Mouse (Mus musculus) layer of hippocampus, adult 9-10 months (tissue): Measurements from ENCODE around the gene Hif1an.
A peak's percentile ranks its signal among the peaks of the same experiment; 100 is the strongest.

Source experiments
- DNase-seq: peaks from one replicate; pipeline ENCODE4 v3.0.0; 2022; ENCODE audit warnings: low spot score

Gene Hif1an

GRCm38 (mm10) chr19:44564006-44564405 is 1.4 kb downstream of the Hif1an start:
- no peak for DNase-seq

- no peak for DNase-seq
Measured at GRCm38 (mm10) chr19:44567763-44568162, 5.1 kb downstream of the Hif1an start.

GRCm38 (mm10) chr19:44576275-44576674 is 13.6 kb downstream of the Hif1an start:
- no peak for DNase-seq

GRCm38 (mm10) chr19:44578038-44578437 is 15.4 kb downstream of the Hif1an start:
- no peak for DNase-seq

- no peak for DNase-seq
Measured at GRCm38 (mm10) chr19:44582103-44582502, 19.5 kb downstream of the Hif1an start.

- DNase-seq = peak; percentile 90
Measured at GRCm38 (mm10) chr19:44582638-44583309, 20.1 kb downstream of the Hif1an start.

GRCm38 (mm10) chr19:44588036-44588435 is 25.4 kb downstream of the Hif1an start:
- no peak for DNase-seq

GRCm38 (mm10) chr19:44589591-44590223 is 27.1 kb downstream of the Hif1an start:
- no peak for DNase-seq

- no peak for DNase-seq
Measured at GRCm38 (mm10) chr19:44590992-44591391, 28.3 kb downstream of the Hif1an start.

GRCm38 (mm10) chr19:44591638-44592037 is 29.0 kb downstream of the Hif1an start:
- DNase-seq = no peak

GRCm38 (mm10) chr19:44594180-44594579 is 31.5 kb downstream of the Hif1an start:
- no peak for DNase-seq

- peak; percentile 18 for DNase-seq
Measured at GRCm38 (mm10) chr19:44618166-44618565, 55.5 kb downstream of the Hif1an start.
